Mouse (Mus musculus): Measurements from ENCODE around the gene Ogfod1. TPM values are rescaled to one million over a fixed set of nuclear protein-coding genes. Genes with fewer than 3 reads are reported as not detected.

Gene Ogfod1
- polyA plus RNA-seq, 1 experiment from 2014 or later = 13.8 TPM

DNA sequence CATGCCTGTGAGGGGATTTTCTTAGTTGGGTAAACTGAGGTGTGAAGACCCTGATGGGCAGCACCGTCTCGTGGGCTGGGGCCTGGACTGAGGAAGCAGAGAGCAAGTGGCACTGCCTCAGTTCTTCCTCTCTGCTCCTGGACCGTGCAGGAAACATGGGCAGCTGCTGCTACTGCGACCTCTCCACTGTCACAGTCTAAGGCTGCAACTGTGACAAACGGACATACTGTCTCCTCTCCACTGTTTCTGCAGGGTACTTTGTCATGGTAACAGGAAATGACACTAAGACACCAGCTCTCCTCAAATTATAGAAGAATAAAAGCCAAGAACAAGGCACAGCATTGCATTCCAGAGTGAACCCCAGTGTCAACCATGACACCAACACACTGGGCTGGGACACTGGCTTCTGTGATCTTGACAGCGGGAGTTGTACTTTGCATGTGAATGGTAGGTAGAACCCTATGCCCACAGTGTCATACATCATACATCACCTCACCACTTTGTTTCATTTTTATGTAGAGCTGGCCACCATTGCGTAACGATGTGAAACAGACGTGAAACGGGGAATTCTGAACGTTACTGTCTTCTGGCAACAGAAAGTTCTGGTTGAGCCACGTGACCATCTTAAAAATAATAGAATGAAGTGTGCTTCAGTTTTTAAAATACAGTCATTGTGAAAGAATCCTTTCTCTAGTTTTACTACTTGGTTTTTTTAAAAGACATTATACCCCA lies 39.6 kb downstream of the Ogfod1 start:
- Histone ChIP-seq H3K27ac (ENCODE audit: poor library complexity, severe bottlenecking) (no peak overlapping the region), H3K4me2 (no peak overlapping the region), H3K9ac (no peak overlapping the region), H3K9me3 (replicated peaks) (no peaks in the 10 kb centered on the region), H3K4me3 (no peak overlapping the region), H3K4me1 (replicated peaks) (no peaks in the 10 kb centered on the region), H3K36me3 (peaks cover 10% of the 10 kb centered on the region; the same call in 1 of the 2 replicates), H3K27me3 (replicated peaks) (no peaks in the 10 kb centered on the region)
- no peak for ATAC-seq (ENCODE audit: insufficient number of reproducible peaks, low FRiP score)
- WGBS = 86% methylated on average over 12 of the region's 12 CpGs

DNA sequence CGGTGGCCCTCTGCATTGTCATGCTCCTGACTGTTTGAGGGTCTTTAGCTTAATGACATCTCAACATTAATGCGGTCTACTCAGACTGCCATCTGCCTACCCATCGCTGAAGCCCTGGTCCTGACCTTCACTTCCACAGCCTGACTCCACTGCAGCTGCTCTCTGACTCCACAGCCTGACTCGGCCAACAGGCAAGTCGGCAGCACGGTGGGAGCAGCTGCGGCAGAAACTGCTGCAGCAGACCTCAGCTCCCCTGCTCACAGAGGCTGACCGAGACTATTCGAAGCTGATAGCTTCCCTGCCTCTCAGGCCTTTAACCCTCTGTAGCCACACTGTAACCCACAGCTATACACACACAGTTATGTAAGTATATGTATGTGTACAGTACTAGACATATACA lies 51.0 kb downstream of the Ogfod1 start:
- Histone ChIP-seq H3K4me1 (replicated peaks) (peaks cover 2% of the 10 kb centered on the region; the same call in 1 of the 2 replicates), H3K4me3 (no peak overlapping the region), H3K9ac (no peak overlapping the region), H3K9me3 (replicated peaks) (no peaks in the 10 kb centered on the region), H3K36me3 (peaks cover 11% of the 10 kb centered on the region; the same call in 1 of the 2 replicates), H3K27ac (ENCODE audit: poor library complexity, severe bottlenecking) (no peak overlapping the region), H3K27me3 (replicated peaks) (no peaks in the 10 kb centered on the region), H3K4me2 (no peak overlapping the region)
- ATAC-seq (ENCODE audit: insufficient number of reproducible peaks, low FRiP score) = no peak
- WGBS = 76% methylated on average over 9 of the region's 9 CpGs

DNA sequence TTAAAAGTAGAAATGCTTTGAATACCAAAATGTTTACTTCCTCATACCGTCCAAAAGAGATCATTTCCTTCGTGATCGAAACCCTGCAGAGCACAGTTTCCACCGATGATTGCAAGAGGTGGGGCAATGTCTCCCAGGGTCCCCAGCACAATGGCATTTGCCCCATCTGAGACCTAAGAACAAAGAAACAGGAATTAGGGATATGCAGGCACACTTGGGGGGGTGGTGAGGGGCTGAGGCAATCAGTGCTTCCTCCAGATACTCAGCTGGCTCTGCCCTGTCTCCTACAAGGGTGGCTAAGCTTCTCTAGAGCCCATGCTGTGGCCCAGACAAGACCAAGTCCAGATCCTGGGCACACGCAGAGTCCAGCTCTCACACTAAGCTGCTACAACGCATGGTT lies 52.7 kb downstream of the Ogfod1 start:
- 53% methylated on average over 6 of the region's 6 CpGs for WGBS
- Histone ChIP-seq H3K4me1 (replicated peaks) (peaks cover 3% of the 10 kb centered on the region; the same call in 1 of the 2 replicates), H3K9me3 (replicated peaks) (no peaks in the 10 kb centered on the region), H3K9ac (no peak overlapping the region), H3K4me3 (no peak overlapping the region), H3K4me2 (no peak overlapping the region), H3K27ac (ENCODE audit: poor library complexity, severe bottlenecking) (no peak overlapping the region), H3K36me3 (peaks cover 11% of the 10 kb centered on the region; the same call in 1 of the 2 replicates), H3K27me3 (replicated peaks) (no peaks in the 10 kb centered on the region)
- ATAC-seq (ENCODE audit: insufficient number of reproducible peaks, low FRiP score) = no peak

DNA sequence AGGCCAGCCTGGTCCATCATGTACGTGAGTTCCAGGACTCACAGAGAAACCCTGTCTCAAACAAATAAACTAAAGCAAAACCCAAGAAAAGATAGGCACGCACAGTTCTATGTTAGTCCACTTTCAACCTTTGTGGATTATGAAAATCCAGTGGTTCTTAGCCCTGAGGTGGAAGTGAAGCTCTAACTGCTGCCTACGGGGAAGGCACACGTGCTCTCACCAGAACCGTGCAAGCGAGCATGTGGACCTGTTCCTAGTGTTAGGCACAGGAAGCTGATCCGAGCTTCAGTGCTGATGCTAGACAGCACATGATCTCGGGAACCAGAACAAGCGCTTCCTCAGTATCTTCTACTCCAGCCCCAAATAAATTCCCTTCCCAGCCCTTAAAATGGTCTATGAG lies 55.9 kb downstream of the Ogfod1 start:
- WGBS = 79% methylated on average over 9 of the region's 9 CpGs
- no peak overlapping the region for H3K9ac ChIP-seq
- no peak for ATAC-seq (ENCODE audit: insufficient number of reproducible peaks, low FRiP score)
- no peaks in the 10 kb centered on the region for H3K36me3 ChIP-seq
- H3K4me3 ChIP-seq = no peak overlapping the region
- peaks cover 3% of the 10 kb centered on the region; the same call in 1 of the 2 replicates for H3K4me1 ChIP-seq (replicated peaks)
- H3K9me3 ChIP-seq (replicated peaks) = no peaks in the 10 kb centered on the region
- H3K27me3 ChIP-seq (replicated peaks) = no peaks in the 10 kb centered on the region
- no peak overlapping the region for H3K27ac ChIP-seq (ENCODE audit: poor library complexity, severe bottlenecking)
- no peak overlapping the region for H3K4me2 ChIP-seq

DNA sequence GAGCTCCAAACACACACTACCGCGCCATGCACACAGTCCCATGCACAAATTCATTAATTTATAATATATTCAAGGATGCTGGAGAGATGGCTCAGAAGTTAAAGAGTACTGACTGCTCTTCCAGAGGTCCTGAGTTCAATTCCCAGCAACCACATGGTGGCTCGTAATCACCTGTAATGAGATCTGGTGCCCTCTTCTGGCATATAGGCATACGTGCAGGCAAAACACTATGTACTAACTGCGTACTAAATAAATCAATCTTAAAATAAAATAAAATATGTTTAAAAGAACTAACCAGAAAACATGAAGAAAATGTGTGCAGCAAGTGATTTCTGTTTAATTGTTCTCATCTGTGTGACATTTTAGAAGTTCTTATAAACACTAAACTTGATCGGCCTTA lies 57.3 kb downstream of the Ogfod1 start:
- Histone ChIP-seq H3K9ac (no peak overlapping the region), H3K36me3 (no peaks in the 10 kb centered on the region), H3K4me1 (replicated peaks) (peaks cover 3% of the 10 kb centered on the region; the same call in 1 of the 2 replicates), H3K27ac (ENCODE audit: poor library complexity, severe bottlenecking) (no peak overlapping the region), H3K27me3 (replicated peaks) (no peaks in the 10 kb centered on the region), H3K4me3 (no peak overlapping the region), H3K9me3 (replicated peaks) (no peaks in the 10 kb centered on the region), H3K4me2 (no peak overlapping the region)
- 77% methylated on average over 6 of the region's 6 CpGs for WGBS
- ATAC-seq (ENCODE audit: insufficient number of reproducible peaks, low FRiP score) = no peak

DNA sequence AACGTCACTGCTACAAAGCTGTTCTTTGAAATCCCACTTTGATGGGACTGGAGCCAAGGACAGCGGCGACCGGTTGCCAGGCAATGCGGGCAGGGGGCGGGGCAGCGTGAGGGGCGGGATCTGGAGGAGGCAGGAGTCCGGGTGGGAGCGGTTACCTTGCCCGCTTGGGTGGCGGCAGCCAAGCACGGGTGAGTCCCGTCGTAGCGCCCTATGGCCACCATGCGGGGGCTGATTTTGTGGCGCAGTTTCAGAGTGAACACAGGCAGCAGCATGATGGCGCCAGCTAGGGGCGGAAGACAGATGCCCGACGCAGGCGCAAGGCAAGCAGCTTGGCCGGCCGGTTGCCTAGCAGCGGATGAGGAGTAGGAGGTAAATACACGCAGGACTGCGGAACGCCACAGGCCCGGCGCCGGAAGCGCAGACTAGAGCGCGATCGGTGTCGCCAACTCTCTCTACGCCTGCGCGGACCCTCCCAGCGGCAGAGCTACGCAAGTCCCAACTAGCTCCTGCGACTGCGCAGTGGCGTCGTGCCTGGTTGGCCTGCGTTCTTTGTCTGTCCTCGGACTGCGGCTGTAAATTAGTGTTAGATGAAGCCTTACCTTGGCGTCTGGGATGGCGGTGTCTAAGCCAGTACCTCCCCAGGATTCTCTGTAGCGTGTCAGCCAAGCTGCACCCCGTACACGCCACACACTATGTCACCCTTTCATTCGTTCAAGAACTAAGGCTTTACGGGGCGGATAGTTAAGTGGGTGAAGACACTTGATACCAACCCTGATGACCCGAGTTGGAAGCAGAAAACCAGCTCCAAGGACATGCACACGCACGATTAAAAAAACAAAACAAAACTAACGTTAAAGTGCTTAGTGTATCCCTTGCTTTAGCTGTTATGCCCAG lies 61.3 kb downstream of the Ogfod1 start, which contains the start of gene Bbs2:
Gene Bbs2, minus strand, starts transcription at position 848 of the 894 bp plus-strand sequence.
- H3K4me3 ChIP-seq = peak within 1 kb of the TSS; percentile 80
- H3K9me3 ChIP-seq (replicated peaks) = no peaks in the 10 kb centered on the region
- H3K27ac ChIP-seq (ENCODE audit: poor library complexity, severe bottlenecking) = peak within 1 kb of the TSS; percentile 91
- WGBS = 1% methylated on average over 61 of the region's 61 CpGs
- peaks cover 11% of the 10 kb centered on the region; the same call in 1 of the 2 replicates for H3K27me3 ChIP-seq (replicated peaks)
- H3K4me1 ChIP-seq (replicated peaks) = no peaks in the 10 kb centered on the region
- H3K9ac ChIP-seq = peak within 1 kb of the TSS; percentile 75
- peak; percentile 100 for ATAC-seq (ENCODE audit: insufficient number of reproducible peaks, low FRiP score)
- no peaks in the 10 kb centered on the region for H3K36me3 ChIP-seq
- peak within 1 kb of the TSS; percentile 78 for H3K4me2 ChIP-seq

DNA sequence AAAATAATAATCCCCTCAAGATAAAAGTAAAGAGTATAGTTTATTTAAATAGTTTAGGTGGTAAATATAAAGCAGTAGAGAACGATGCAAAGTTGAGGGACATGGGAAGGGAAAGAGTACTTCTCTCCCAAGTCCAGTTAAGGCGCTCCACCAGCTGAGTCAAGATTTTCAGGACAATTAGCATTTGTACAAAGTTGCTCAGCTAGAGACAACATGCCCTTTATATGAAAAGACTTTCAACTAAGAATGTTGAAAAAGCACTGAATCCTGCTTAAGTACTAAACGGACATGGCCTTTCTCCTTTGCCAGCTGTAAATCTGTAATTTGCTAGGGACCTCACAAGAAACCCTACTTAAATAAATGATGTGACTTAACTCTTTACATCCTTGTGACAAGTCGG lies 62.0 kb downstream of the Ogfod1 start:
- Histone ChIP-seq H3K27me3 (replicated peaks) (peaks cover 11% of the 10 kb centered on the region; the same call in 1 of the 2 replicates), H3K27ac (ENCODE audit: poor library complexity, severe bottlenecking) (no peak overlapping the region), H3K9me3 (replicated peaks) (no peaks in the 10 kb centered on the region), H3K4me3 (no peak overlapping the region), H3K9ac (no peak overlapping the region), H3K36me3 (no peaks in the 10 kb centered on the region), H3K4me2 (peak overlapping the region; percentile 78), H3K4me1 (replicated peaks) (no peaks in the 10 kb centered on the region)
- ATAC-seq (ENCODE audit: insufficient number of reproducible peaks, low FRiP score) = no peak
- WGBS = 53% methylated on average over 4 of the region's 4 CpGs

DNA sequence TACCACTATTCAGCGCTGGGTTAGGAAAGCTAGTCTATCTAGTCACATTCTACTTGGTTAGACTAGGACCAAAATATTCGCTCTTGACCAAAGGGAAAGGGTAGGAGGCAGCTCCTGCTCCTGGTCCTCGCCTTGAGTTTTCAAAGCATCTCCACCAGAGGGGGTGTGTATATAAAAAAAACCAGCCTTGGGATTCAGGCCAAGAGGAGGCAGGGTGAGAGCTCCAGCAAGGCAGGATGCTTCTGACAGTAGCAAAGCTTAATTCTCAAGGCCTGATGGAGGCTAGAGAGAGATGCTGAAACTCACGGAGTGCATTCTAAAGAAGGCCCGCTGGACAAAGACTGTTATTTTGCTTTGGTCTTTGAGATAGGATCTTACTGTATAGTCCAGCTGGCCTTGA lies 67.1 kb downstream of the Ogfod1 start:
- Histone ChIP-seq H3K27me3 (replicated peaks) (peaks cover 11% of the 10 kb centered on the region; the same call in 1 of the 2 replicates), H3K4me2 (no peak overlapping the region), H3K4me1 (replicated peaks) (no peaks in the 10 kb centered on the region), H3K9me3 (replicated peaks) (no peaks in the 10 kb centered on the region), H3K36me3 (no peaks in the 10 kb centered on the region), H3K4me3 (no peak overlapping the region), H3K9ac (no peak overlapping the region), H3K27ac (ENCODE audit: poor library complexity, severe bottlenecking) (no peak overlapping the region)
- ATAC-seq (ENCODE audit: insufficient number of reproducible peaks, low FRiP score) = no peak
- 42% methylated on average over 5 of the region's 5 CpGs for WGBS

DNA sequence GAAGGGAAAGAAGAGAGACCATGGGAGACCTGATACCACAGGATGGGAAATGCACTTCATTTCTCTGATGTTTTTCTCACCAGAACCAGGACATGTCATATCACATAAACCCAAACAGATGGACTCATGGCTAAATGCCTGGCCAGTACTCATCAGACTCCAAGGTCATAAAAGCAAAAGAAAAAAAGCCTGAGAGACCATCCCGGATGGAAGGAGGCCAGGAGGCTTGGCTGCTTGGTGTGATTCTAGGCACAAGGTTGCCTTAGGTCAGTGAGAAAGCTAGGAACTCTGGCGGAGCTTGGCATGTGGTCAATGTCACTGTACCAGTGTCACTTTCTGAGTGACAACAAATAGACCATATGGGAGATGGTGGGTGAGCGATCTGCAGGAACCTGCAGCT lies 70.9 kb downstream of the Ogfod1 start:
- Histone ChIP-seq H3K4me2 (no peak overlapping the region), H3K4me1 (replicated peaks) (peaks cover 7% of the 10 kb centered on the region; the same call in 1 of the 2 replicates), H3K9me3 (replicated peaks) (no peaks in the 10 kb centered on the region), H3K4me3 (no peak overlapping the region), H3K9ac (no peak overlapping the region), H3K36me3 (no peaks in the 10 kb centered on the region), H3K27me3 (replicated peaks) (no peaks in the 10 kb centered on the region), H3K27ac (ENCODE audit: poor library complexity, severe bottlenecking) (no peak overlapping the region)
- no peak for ATAC-seq (ENCODE audit: insufficient number of reproducible peaks, low FRiP score)
- WGBS = 50% methylated on average over 3 of the region's 3 CpGs

DNA sequence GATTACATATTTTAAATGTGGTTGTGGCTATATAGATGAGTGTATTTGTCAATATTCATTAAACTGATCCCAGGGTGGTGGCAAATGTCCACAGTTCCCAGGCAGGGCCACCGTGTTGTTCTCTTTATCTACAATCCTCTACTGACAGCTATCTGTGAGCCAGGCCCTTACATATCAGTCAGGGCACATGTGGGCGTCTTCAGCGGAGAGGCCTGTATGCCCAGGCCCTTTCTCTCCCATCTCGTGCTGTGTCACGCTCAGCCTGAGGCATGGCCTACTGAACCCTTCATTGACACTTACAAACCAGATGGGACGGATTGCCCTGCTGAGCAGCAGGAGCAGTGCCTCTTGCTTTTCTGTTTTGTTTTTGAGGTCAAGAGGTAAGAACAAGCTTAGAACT lies 72.4 kb downstream of the Ogfod1 start:
- no peak overlapping the region for H3K9ac ChIP-seq
- no peak overlapping the region for H3K27ac ChIP-seq (ENCODE audit: poor library complexity, severe bottlenecking)
- H3K27me3 ChIP-seq (replicated peaks) = no peaks in the 10 kb centered on the region
- ATAC-seq (ENCODE audit: insufficient number of reproducible peaks, low FRiP score) = no peak
- no peak overlapping the region for H3K4me3 ChIP-seq
- WGBS = 63% methylated on average over 6 of the region's 6 CpGs
- no peaks in the 10 kb centered on the region for H3K36me3 ChIP-seq
- peaks cover 13% of the 10 kb centered on the region for H3K4me1 ChIP-seq (replicated peaks)
- H3K9me3 ChIP-seq (replicated peaks) = no peaks in the 10 kb centered on the region
- no peak overlapping the region for H3K4me2 ChIP-seq

DNA sequence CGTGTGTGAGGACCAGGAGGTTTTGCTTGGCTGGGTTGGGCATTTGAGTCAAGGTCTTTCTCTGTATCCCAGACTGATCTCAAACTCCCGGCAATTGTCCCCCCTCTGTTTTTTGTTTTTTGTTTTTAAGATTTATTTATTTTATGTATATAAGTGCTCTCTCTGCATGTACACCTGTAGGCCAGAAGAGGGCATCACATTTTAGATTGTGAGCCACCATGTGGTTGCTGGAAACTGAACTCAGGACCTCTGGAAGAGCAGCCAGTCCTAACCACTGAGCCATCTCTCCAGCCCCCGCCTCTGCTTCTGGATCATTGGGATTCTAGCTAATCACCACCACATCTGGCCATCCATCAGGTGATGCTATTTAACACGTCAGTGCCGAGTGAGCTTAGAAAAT lies 72.8 kb downstream of the Ogfod1 start:
- H3K4me2 ChIP-seq = no peak overlapping the region
- ATAC-seq (ENCODE audit: insufficient number of reproducible peaks, low FRiP score) = no peak
- 77% methylated on average over 5 of the region's 5 CpGs for WGBS
- no peak overlapping the region for H3K27ac ChIP-seq (ENCODE audit: poor library complexity, severe bottlenecking)
- peaks cover 13% of the 10 kb centered on the region for H3K4me1 ChIP-seq (replicated peaks)
- H3K9ac ChIP-seq = no peak overlapping the region
- no peaks in the 10 kb centered on the region for H3K36me3 ChIP-seq
- H3K27me3 ChIP-seq (replicated peaks) = no peaks in the 10 kb centered on the region
- no peak overlapping the region for H3K4me3 ChIP-seq
- no peaks in the 10 kb centered on the region for H3K9me3 ChIP-seq (replicated peaks)

All from heart, embryonic 12.5 days (tissue).